Mouse (Mus musculus): Measurements from ENCODE around the gene Kmt2d. TPM values are rescaled to one million over a fixed set of nuclear protein-coding genes. Genes with fewer than 3 reads are reported as not detected.

Gene Kmt2d
- polyA plus RNA-seq, 1 experiment from 2014 or later, result 8.7 TPM

DNA sequence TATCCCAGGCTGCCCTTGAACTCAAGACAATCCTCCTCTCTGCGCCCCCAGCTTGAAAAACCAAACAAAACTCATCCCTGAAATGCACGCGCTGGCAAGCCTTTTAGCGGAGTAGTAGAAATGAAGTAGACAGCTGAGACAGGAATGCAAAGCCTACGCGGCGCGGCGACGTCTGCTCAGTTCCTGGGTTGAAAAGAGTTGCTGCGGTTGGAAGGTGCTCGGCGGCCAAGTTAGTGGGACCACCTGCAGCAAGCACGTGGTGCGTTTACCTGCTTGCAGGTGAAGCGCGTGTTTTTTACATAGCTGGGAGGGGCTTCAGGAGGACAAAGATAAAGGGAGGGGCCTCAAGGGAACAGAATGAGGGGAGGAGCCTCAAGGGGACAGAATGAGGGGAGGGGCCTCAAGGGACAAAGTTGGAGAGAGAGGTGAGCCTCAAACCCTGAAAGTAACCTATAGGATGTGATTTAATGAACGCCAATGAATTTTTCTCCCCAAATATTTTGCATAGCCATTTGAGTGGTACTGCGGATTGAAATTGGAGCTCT, 20.3 kb upstream of the Kmt2d start:
- 18% methylated on average over 19 of the region's 19 CpGs for WGBS
- no peak overlapping the region for H3K9ac ChIP-seq (replicated peaks; ENCODE audit: low read depth)
- H3K4me3 ChIP-seq (ENCODE audit: low read depth, low read length), result no peak overlapping the region
- no peak overlapping the region for H3K27ac ChIP-seq (ENCODE audit: low read length)
- ATAC-seq, result no peak
- no peaks in the 10 kb centered on the region for H3K36me3 ChIP-seq (ENCODE audit: insufficient read depth, low read length)
- H3K4me1 ChIP-seq (ENCODE audit: insufficient read depth, low read depth, low read length), result peaks cover 16% of the 10 kb centered on the region
- no peak for DNase-seq (ENCODE audit: low spot score)
- peak overlapping the region; percentile 17; the same call in 1 of the 2 replicates for H3K4me2 ChIP-seq (replicated peaks; ENCODE audit: low read depth, low read length)
- peaks cover 19% of the 10 kb centered on the region; the same call in 1 of the 2 replicates for H3K27me3 ChIP-seq (replicated peaks; ENCODE audit: insufficient read depth, low read length)
- no peaks in the 10 kb centered on the region for H3K9me3 ChIP-seq (ENCODE audit: low read length)
- TF ChIP-seq EP300 (IDR thresholded peaks at IDR 0.05) (no peak), CTCF (IDR thresholded peaks at IDR 0.05) (no peak)

DNA sequence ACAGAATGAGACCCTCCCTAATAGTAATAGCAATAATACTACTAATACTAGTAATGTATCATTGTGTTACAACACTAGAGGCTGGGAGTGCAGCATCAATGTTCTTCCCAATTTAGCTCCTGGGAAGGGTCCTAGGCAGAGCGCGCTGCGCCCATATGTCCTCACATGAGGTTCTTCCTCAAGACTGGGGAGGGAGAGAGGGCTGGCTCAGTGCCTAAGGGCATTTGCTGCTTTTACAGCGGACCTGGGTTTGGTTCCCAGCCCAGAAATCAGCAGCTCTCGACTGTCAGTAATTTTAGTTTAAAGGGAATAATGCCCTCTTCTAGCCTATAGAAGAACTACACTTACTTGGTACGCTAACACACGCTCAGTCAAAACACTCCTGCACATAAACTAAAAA, 16.5 kb upstream of the Kmt2d start:
- ATAC-seq (no peak), DNase-seq (ENCODE audit: low spot score) (no peak)
- Histone ChIP-seq H3K9ac (replicated peaks; ENCODE audit: low read depth) (no peak overlapping the region), H3K4me3 (ENCODE audit: low read depth, low read length) (no peak overlapping the region), H3K27ac (ENCODE audit: low read length) (no peak overlapping the region), H3K4me2 (replicated peaks; ENCODE audit: low read depth, low read length) (no peak overlapping the region), H3K36me3 (ENCODE audit: insufficient read depth, low read length) (no peaks in the 10 kb centered on the region), H3K27me3 (replicated peaks; ENCODE audit: insufficient read depth, low read length) (no peaks in the 10 kb centered on the region), H3K9me3 (ENCODE audit: low read length) (no peaks in the 10 kb centered on the region), H3K4me1 (ENCODE audit: insufficient read depth, low read depth, low read length) (no peaks in the 10 kb centered on the region)
- TF ChIP-seq CTCF (IDR thresholded peaks at IDR 0.05) (no peak), EP300 (IDR thresholded peaks at IDR 0.05) (no peak)
- WGBS, result 77% methylated on average over 7 of the region's 7 CpGs

DNA sequence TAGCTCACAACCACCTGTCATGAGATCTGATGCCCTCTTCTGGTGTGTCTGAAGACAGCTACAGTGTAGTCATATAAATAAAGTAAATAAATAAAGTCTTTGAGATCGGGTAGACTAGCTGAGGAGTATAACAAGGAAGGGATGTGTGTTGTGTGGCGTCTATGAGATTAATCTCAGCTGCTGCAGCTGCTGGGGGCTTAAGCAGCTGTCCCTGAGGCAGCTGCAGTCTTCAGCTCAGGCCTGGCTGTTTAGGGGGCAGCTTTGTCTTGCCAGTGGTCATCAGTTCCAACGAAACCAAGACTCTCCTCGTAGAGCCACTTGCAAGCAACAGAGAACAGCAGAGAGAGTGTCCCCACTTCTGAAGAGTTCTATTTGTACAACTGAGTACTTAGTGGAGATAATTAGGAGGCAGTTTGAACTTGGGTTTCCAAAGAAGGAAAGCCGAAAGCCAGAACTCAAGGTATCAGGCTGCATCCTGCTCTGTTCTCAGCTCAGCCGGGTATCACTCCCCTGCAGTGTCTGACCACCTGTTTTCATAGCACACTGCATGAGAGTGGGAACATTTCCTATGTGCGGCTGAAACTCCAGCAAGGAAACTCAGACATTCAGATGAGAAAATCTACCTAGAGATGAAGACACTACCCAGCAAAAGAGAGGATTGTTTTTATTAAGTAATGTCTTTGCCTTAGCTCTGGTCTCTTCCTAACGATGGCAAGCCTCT, 15.8 kb upstream of the Kmt2d start:
- no peaks in the 10 kb centered on the region for H3K9me3 ChIP-seq (ENCODE audit: low read length)
- no peak overlapping the region for H3K4me3 ChIP-seq (ENCODE audit: low read depth, low read length)
- no peaks in the 10 kb centered on the region for H3K36me3 ChIP-seq (ENCODE audit: insufficient read depth, low read length)
- DNase-seq (ENCODE audit: low spot score) (no peak), ATAC-seq (no peak)
- H3K4me1 ChIP-seq (ENCODE audit: insufficient read depth, low read depth, low read length), result no peaks in the 10 kb centered on the region
- no peaks in the 10 kb centered on the region for H3K27me3 ChIP-seq (replicated peaks; ENCODE audit: insufficient read depth, low read length)
- H3K4me2 ChIP-seq (replicated peaks; ENCODE audit: low read depth, low read length), result no peak overlapping the region
- 42% methylated on average over 8 of the region's 8 CpGs for WGBS
- no peak overlapping the region for H3K27ac ChIP-seq (ENCODE audit: low read length)
- H3K9ac ChIP-seq (replicated peaks; ENCODE audit: low read depth), result no peak overlapping the region
- no peak for TF ChIP-seq CTCF (IDR thresholded peaks at IDR 0.05)
- no peak for TF ChIP-seq EP300 (IDR thresholded peaks at IDR 0.05)

DNA sequence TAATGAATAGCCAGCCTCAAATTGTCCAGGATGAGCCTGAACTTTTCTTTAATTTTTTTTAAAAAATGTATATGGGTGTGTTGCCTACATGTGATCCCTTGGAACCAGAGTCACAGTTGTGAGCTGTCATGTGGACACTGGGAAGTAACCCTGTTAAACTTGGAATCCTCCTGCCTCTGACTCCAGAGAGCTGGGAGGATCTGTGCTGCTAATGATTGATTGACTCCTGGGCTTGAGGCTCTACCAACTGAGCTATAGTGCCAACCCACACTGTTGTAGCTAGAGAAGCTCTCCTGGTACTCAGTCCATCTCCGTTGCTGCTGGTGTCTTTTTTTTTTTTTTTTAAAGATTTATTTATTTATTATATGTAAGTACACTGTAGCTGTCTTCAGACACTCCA, 13.1 kb upstream of the Kmt2d start:
- no peak for TF ChIP-seq EP300 (IDR thresholded peaks at IDR 0.05)
- Histone ChIP-seq H3K4me3 (ENCODE audit: low read depth, low read length) (no peak overlapping the region), H3K27me3 (replicated peaks; ENCODE audit: insufficient read depth, low read length) (no peaks in the 10 kb centered on the region), H3K36me3 (ENCODE audit: insufficient read depth, low read length) (no peaks in the 10 kb centered on the region), H3K4me2 (replicated peaks; ENCODE audit: low read depth, low read length) (no peak overlapping the region), H3K27ac (ENCODE audit: low read length) (no peak overlapping the region), H3K9me3 (ENCODE audit: low read length) (no peaks in the 10 kb centered on the region), H3K4me1 (ENCODE audit: insufficient read depth, low read depth, low read length) (no peaks in the 10 kb centered on the region), H3K9ac (replicated peaks; ENCODE audit: low read depth) (no peak overlapping the region)
- no peak for DNase-seq (ENCODE audit: low spot score)
- WGBS, result 50% methylated on average over 1 of the region's 1 CpGs
- ATAC-seq, result no peak

DNA sequence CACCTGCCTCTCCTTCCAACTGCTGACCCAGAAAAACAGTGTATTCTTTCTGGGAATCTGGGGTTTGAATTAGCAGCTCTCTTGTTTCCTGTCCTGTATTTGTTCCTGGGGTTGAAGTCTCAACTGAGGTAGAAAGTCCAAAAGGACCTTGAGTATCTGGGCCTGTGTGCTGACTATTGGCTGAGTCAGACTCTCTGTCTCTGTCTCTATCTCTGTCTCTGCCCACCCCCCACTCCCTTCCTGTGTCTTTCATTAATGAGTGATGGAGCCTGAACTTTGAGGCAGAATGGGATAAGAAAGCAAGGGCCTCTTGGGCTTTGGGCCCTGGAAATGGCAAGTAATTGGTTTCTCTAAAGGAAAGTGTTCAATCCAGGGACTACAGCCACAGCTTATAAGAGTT, 12.7 kb upstream of the Kmt2d start:
- no peaks in the 10 kb centered on the region for H3K27me3 ChIP-seq (replicated peaks; ENCODE audit: insufficient read depth, low read length)
- no peaks in the 10 kb centered on the region for H3K36me3 ChIP-seq (ENCODE audit: insufficient read depth, low read length)
- no peak overlapping the region for H3K4me2 ChIP-seq (replicated peaks; ENCODE audit: low read depth, low read length)
- H3K4me1 ChIP-seq (ENCODE audit: insufficient read depth, low read depth, low read length), result no peaks in the 10 kb centered on the region
- ATAC-seq, result no peak
- no peak for DNase-seq (ENCODE audit: low spot score)
- no peak overlapping the region for H3K4me3 ChIP-seq (ENCODE audit: low read depth, low read length)
- no peak overlapping the region for H3K9ac ChIP-seq (replicated peaks; ENCODE audit: low read depth)
- no peaks in the 10 kb centered on the region for H3K9me3 ChIP-seq (ENCODE audit: low read length)
- no peak overlapping the region for H3K27ac ChIP-seq (ENCODE audit: low read length)
- TF ChIP-seq CTCF (IDR thresholded peaks at IDR 0.05), result no peak
- no peak for TF ChIP-seq EP300 (IDR thresholded peaks at IDR 0.05)

DNA sequence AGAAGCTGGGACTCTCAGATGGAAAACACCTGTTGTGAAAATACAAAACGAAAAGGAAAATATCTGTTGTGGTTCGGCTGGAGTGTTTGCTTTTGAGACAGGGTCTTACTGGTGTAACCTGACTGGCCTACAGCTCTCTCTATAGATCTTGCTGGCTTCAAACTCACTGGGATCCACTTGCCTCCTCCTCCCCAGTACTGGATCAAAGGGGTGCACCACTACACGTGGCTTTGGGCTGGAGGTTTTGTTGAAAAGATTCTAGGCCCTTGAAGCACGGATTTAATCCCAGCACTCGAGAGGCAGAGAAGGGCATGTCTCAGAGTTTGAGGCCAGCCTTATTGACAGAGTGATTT, 10.6 kb upstream of the Kmt2d start:
- Histone ChIP-seq H3K4me2 (replicated peaks; ENCODE audit: low read depth, low read length) (peak overlapping the region; percentile 81), H3K4me1 (ENCODE audit: insufficient read depth, low read depth, low read length) (no peaks in the 10 kb centered on the region), H3K27me3 (replicated peaks; ENCODE audit: insufficient read depth, low read length) (no peaks in the 10 kb centered on the region), H3K27ac (ENCODE audit: low read length) (peak overlapping the region; percentile 15; the same call in 1 of the 2 replicates), H3K4me3 (ENCODE audit: low read depth, low read length) (peak overlapping the region; percentile 70; the same call in 1 of the 2 replicates), H3K36me3 (ENCODE audit: insufficient read depth, low read length) (no peaks in the 10 kb centered on the region), H3K9ac (replicated peaks; ENCODE audit: low read depth) (no peak overlapping the region), H3K9me3 (ENCODE audit: low read length) (no peaks in the 10 kb centered on the region)
- DNase-seq (ENCODE audit: low spot score) (no peak), ATAC-seq (no peak)
- 12% methylated on average over 5 of the region's 5 CpGs for WGBS
- TF ChIP-seq CTCF (IDR thresholded peaks at IDR 0.05) (no peak), EP300 (IDR thresholded peaks at IDR 0.05) (no peak)
